Mouse (Mus musculus) kidney, adult 2 months (tissue): ENCODE measurements around the gene Gls2.

ENCODE experiments used
- CTCF ChIP-seq: fragments of 200-500 bp; conservative IDR thresholded peaks from 2 replicates; pipeline ENCODE4 v1.5.1; 2011; ENCODE audit warnings: low read depth, mild to moderate bottlenecking, control low read depth, low read length, moderate library complexity, mixed read lengths; ENCODE audit not compliant: insufficient read depth, insufficient read length
- POLR2A ChIP-seq: fragments of 200-500 bp; IDR thresholded peaks from one replicate; pipeline ENCODE4 v1.6.1; 2011; ENCODE audit warnings: low read depth, low read length, control low read depth

DNA sequence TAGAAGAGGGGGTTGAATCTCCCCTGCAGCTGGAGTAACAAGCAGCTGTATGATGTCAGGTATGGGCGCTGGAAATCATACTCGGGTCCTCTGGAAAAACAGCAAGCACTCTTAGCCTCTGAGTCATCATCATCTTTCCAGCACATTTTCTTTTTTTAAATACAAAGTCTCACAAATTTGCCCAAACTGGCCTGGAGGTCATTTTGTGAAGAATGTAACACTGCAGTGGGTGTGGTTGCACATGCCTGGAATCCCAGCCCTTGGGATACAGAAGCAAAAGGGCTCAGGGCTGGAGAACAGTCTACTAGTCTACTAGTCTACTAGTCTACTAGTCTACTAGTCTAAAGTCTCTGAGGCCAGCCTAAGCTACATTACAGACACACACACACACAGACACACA lies 10.0 kb upstream of the Gls2 start:
- TF ChIP-seq CTCF (no peak), POLR2A (no peak)
